Mouse (Mus musculus) CH12.LX (cell line): ENCODE measurements around the gene Ces3a.

ENCODE experiments used
- CTCF ChIP-seq, 2 experiments: IDR thresholded peaks in 1 of 2; conservative IDR thresholded peaks in 1 of 2; 2 replicates each; pipeline ENCODE4 v1.5.1; 2011 to 2012; ENCODE audit warnings: low read depth in 2 of 2, low read length in 2 of 2, improper control_type of control experiment in 1 of 2, inconsistent platforms in 1 of 2, mild to moderate bottlenecking in 1 of 2, moderate library complexity in 1 of 2
- E2F4 ChIP-seq: IDR thresholded peaks from 2 replicates; pipeline ENCODE4 v1.6.1; 2011; ENCODE audit warnings: low read depth, low read length, improper control_type of control experiment; ENCODE audit not compliant: insufficient replicate concordance
- HCFC1 ChIP-seq: IDR thresholded peaks from 2 replicates; pipeline ENCODE4 v1.6.1; 2012; ENCODE audit warnings: low read depth, mild to moderate bottlenecking, inconsistent platforms, low read length, improper control_type of control experiment
- MAX ChIP-seq: IDR thresholded peaks from 2 replicates; pipeline ENCODE4 v1.6.1; 2011; ENCODE audit warnings: low read length, improper control_type of control experiment
- POLR2A ChIP-seq: IDR thresholded peaks from 2 replicates; pipeline ENCODE4 v1.6.1; 2011; ENCODE audit warnings: low read depth, mild to moderate bottlenecking, improper control_type of control experiment, low read length
- USF1 ChIP-seq: IDR thresholded peaks from 2 replicates; pipeline ENCODE4 v1.6.1; 2014; ENCODE audit warnings: low read depth, mild to moderate bottlenecking, inconsistent platforms, low read length, improper control_type of control experiment
- ZNF384 ChIP-seq: IDR thresholded peaks from 2 replicates; pipeline ENCODE4 v1.6.1; 2012; ENCODE audit warnings: low read depth, low read length, improper control_type of control experiment, inconsistent platforms

- TF ChIP-seq ZNF384, result no peak
- no peak for TF ChIP-seq MAX
- no peak for TF ChIP-seq E2F4
- TF ChIP-seq USF1, result no peak
- TF ChIP-seq HCFC1, result no peak
- no peak for TF ChIP-seq CTCF (conservative IDR thresholded peaks at IDR 0.05 in 1 of 2, IDR thresholded peaks at IDR 0.05 in 1 of 2; ENCODE audit: low read depth in 2 of 2, low read length in 2 of 2)
- TF ChIP-seq POLR2A, result no peak
Observed at GRCm38 (mm10) chr8:105048371-105048854, at the start of gene Ces3a.
